Mouse (Mus musculus): Measurements from ENCODE around the gene Cacna1c.

Gene Cacna1c

GRCm38 (mm10) chr6:118538627-118539026, 657.6 kb downstream of the Cacna1c start:
- DNase-seq, result no peak

Measured in lung, postnatal 4 days (tissue).